Mouse (Mus musculus) MEL (cell line): ENCODE measurements at regions not wholly inside any gene's neighbourhood (a gene's known extent, or its start where the extent isn't known, plus 50 kb on each side); places are given as distances from the start of the nearest gene placed in this dataset.

Experiments used
- DNase-seq: peaks from one replicate; pipeline ENCODE4 v3.0.0; 2011; ENCODE audit warnings: low read depth, low spot score
- H3K27ac ChIP-seq: 2 replicates; pipeline ENCODE4 v1.5.1; 2012; ENCODE audit warnings: low read depth, mild to moderate bottlenecking, control low read depth, low read length, moderate library complexity; ENCODE audit not compliant: control insufficient read depth
- H3K27me3 ChIP-seq, 2 experiments: fragments of 150-350 bp in 1 of 2; sonication (generic) in 1 of 2; 2 replicates each; pipeline ENCODE4 v1.6.1; 2012; ENCODE audit warnings: low read length in 2 of 2, mild to moderate bottlenecking in 2 of 2, improper control_type of control experiment in 1 of 2, moderate library complexity in 1 of 2; ENCODE audit not compliant: insufficient read depth in 2 of 2, control insufficient read depth in 1 of 2
- H3K36me3 ChIP-seq, 2 experiments: 2 replicates each; pipeline ENCODE4 v1.6.1; 2012 to 2014; ENCODE audit warnings: low read length in 2 of 2, improper control_type of control experiment in 1 of 2, inconsistent platforms in 1 of 2, mild to moderate bottlenecking in 1 of 2; ENCODE audit not compliant: insufficient read depth in 2 of 2, control insufficient read depth in 1 of 2
- H3K4me1 ChIP-seq, 2 experiments: fragments of 150-350 bp in 1 of 2; sonication (generic) in 1 of 2; 2 replicates each; pipeline ENCODE4 v1.6.1; 2012; ENCODE audit warnings: low read length in 2 of 2, improper control_type of control experiment in 1 of 2, mild to moderate bottlenecking in 1 of 2; ENCODE audit not compliant: insufficient read depth in 2 of 2, control insufficient read depth in 1 of 2
- H3K4me3 ChIP-seq, 2 experiments: fragments of 150-350 bp in 1 of 2; sonication (generic) in 1 of 2; 2 replicates each; pipeline ENCODE4 v1.5.1; 2012; ENCODE audit warnings: low read depth in 2 of 2, low read length in 2 of 2, mild to moderate bottlenecking in 2 of 2, moderate library complexity in 2 of 2, control low read depth in 1 of 2, improper control_type of control experiment in 1 of 2; ENCODE audit not compliant: control insufficient read depth in 1 of 2, insufficient read depth in 1 of 2
- H3K79me2 ChIP-seq: 2 replicates; pipeline ENCODE4 v1.6.1; 2012; ENCODE audit warnings: mild to moderate bottlenecking, low read length, moderate library complexity; ENCODE audit not compliant: control insufficient read depth, poor library complexity, insufficient read depth
- H3K9ac ChIP-seq: 2 replicates; pipeline ENCODE4 v1.6.1; 2012; ENCODE audit warnings: low read depth, mild to moderate bottlenecking, control low read depth, low read length, moderate library complexity; ENCODE audit not compliant: control insufficient read depth, poor library complexity, severe bottlenecking
- H3K9me3 ChIP-seq: fragments of 150-350 bp; sonication (generic); replicated peaks from 2 replicates; pipeline ENCODE4 v1.6.1; 2012; ENCODE audit warnings: mild to moderate bottlenecking, low read length, improper control_type of control experiment, moderate library complexity; ENCODE audit not compliant: insufficient read depth
- CHD2 ChIP-seq: IDR thresholded peaks from 2 replicates; pipeline ENCODE4 v1.6.1; 2011; ENCODE audit warnings: low read length, improper control_type of control experiment
- ELF1 ChIP-seq: IDR thresholded peaks from 2 replicates; pipeline ENCODE4 v1.6.1; 2014; ENCODE audit warnings: low read depth, mild to moderate bottlenecking, inconsistent platforms, low read length, improper control_type of control experiment, moderate library complexity
- GABPA ChIP-seq: IDR thresholded peaks from 2 replicates; pipeline ENCODE4 v1.6.1; 2012; ENCODE audit warnings: low read depth, mild to moderate bottlenecking, inconsistent platforms, low read length, improper control_type of control experiment, moderate library complexity
- HCFC1 ChIP-seq: IDR thresholded peaks from 2 replicates; pipeline ENCODE4 v1.6.1; 2012; ENCODE audit warnings: low read depth, mild to moderate bottlenecking, inconsistent platforms, low read length, improper control_type of control experiment, moderate library complexity
- MXI1 ChIP-seq: IDR thresholded peaks from 2 replicates; pipeline ENCODE4 v1.6.1; 2011; ENCODE audit warnings: mild to moderate bottlenecking, low read depth, low read length, improper control_type of control experiment
- MYB ChIP-seq: IDR thresholded peaks from 2 replicates; pipeline ENCODE4 v1.6.1; 2011; ENCODE audit warnings: mild to moderate bottlenecking, low read depth, low read length, improper control_type of control experiment
- NELFE ChIP-seq: IDR thresholded peaks from 2 replicates; pipeline ENCODE4 v1.6.1; 2011; ENCODE audit warnings: low read depth, low read length, improper control_type of control experiment
- NRF1 ChIP-seq: IDR thresholded peaks from 2 replicates; pipeline ENCODE4 v1.6.1; 2014; ENCODE audit warnings: low read depth, mild to moderate bottlenecking, inconsistent platforms, low read length, improper control_type of control experiment, moderate library complexity; ENCODE audit not compliant: poor library complexity, insufficient read depth, severe bottlenecking
- POLR2A ChIP-seq, 2 experiments: IDR thresholded peaks; 2 replicates each; pipeline ENCODE4 v1.6.1; 2011 to 2012; ENCODE audit warnings: low read length in 2 of 2, mild to moderate bottlenecking in 2 of 2, control low read depth in 1 of 2, improper control_type of control experiment in 1 of 2, low read depth in 1 of 2, moderate library complexity in 1 of 2; ENCODE audit not compliant: control insufficient read depth in 1 of 2, insufficient read depth in 1 of 2, poor library complexity in 1 of 2
- POLR2AphosphoS5 ChIP-seq: IDR thresholded peaks from 2 replicates; pipeline ENCODE4 v1.6.1; 2012; ENCODE audit warnings: low read depth, borderline replicate concordance, mild to moderate bottlenecking, inconsistent platforms, low read length, moderate library complexity, mixed read lengths
- RCOR1 ChIP-seq: IDR thresholded peaks from 2 replicates; pipeline ENCODE4 v1.6.1; 2012; ENCODE audit warnings: low read depth, mild to moderate bottlenecking, inconsistent platforms, low read length, improper control_type of control experiment
- SMC3 ChIP-seq: IDR thresholded peaks from 2 replicates; pipeline ENCODE4 v1.6.1; 2011; ENCODE audit warnings: low read depth, low read length, improper control_type of control experiment
- TBP ChIP-seq: IDR thresholded peaks from 2 replicates; pipeline ENCODE4 v1.8.0; 2011; ENCODE audit warnings: low read depth, low read length, improper control_type of control experiment
- UBTF ChIP-seq: IDR thresholded peaks from 2 replicates; pipeline ENCODE4 v1.6.1; 2012; ENCODE audit warnings: low read depth, mild to moderate bottlenecking, inconsistent platforms, low read length, improper control_type of control experiment, moderate library complexity, borderline replicate concordance; ENCODE audit not compliant: insufficient read depth
- ZC3H11A ChIP-seq: IDR thresholded peaks from 2 replicates; pipeline ENCODE4 v1.6.1; 2012; ENCODE audit warnings: low read depth, mild to moderate bottlenecking, inconsistent platforms, low read length, improper control_type of control experiment
- ZMIZ1 ChIP-seq: IDR thresholded peaks from 2 replicates; pipeline ENCODE4 v1.6.1; 2012; ENCODE audit warnings: low read depth, mild to moderate bottlenecking, inconsistent platforms, low read length, improper control_type of control experiment, moderate library complexity

DNA sequence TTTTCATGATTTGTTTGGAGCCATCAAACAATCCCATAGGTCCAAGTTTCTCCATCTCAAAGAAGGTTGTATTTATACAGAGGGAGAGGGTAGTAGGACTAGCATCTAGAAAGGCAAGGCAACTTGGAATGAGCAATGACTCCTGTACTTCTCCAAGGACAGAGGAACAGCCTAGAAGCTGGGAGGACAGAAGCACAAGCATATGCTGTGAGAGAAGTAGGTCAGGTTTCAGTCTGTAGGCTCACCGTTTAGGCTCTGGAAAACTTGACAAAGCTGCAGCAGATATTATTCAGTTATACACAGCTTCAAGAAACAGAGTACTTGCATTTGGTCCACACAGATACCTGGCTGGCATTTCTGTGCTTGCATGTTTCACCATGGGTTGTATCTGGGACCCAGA, 131.5 kb upstream of the B3gat1 start:
- H3K27ac ChIP-seq: no peak overlapping the region
- TF ChIP-seq SMC3: no peak
- no peak for TF ChIP-seq RCOR1
- TF ChIP-seq ZMIZ1: no peak
- no peaks in the 10 kb centered on the region for H3K27me3 ChIP-seq
- no peaks in the 10 kb centered on the region for H3K79me2 ChIP-seq
- H3K4me1 ChIP-seq: no peaks in the 10 kb centered on the region
- no peak overlapping the region for H3K9ac ChIP-seq
- no peaks in the 10 kb centered on the region for H3K9me3 ChIP-seq
- H3K4me3 ChIP-seq: no peak overlapping the region
- H3K36me3 ChIP-seq: no peaks in the 10 kb centered on the region
- no peak for DNase-seq

DNA sequence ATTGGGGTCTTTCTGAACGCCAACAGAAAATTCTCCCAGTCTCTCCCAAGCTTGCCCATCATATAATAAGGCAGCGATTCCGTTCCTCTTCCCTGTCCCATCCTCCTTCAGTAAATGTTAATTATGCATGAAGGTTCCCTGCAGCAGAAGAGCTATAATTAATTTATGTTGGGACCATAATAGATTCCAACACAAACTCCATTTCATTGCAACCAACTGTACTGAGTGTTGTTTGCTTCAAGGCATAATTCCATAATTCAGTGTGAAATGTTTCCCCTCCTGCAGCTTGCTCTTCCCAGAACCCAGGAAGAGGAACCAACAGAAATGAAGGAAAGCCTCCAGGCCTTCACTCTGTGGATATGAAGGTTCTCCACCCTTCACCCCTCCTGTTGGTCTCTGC, 129.0 kb upstream of the B3gat1 start:
- no peaks in the 10 kb centered on the region for H3K9me3 ChIP-seq
- no peaks in the 10 kb centered on the region for H3K36me3 ChIP-seq
- DNase-seq: no peak
- H3K9ac ChIP-seq: no peak overlapping the region
- TF ChIP-seq ELF1 (no peak), UBTF (no peak), MXI1 (no peak), ZC3H11A (no peak), POLR2AphosphoS5 (no peak), MYB (no peak), TBP (no peak), HCFC1 (no peak), NELFE (no peak), POLR2A (IDR thresholded peaks at IDR 0.05; ENCODE audit: control insufficient read depth in 1 of 2, insufficient read depth in 1 of 2, low read depth in 1 of 2, low read length in 2 of 2, poor library complexity in 1 of 2) (no peak), CHD2 (no peak), NRF1 (no peak), GABPA (no peak)
- H3K4me3 ChIP-seq: no peak overlapping the region
- no peaks in the 10 kb centered on the region for H3K4me1 ChIP-seq
- H3K79me2 ChIP-seq: no peaks in the 10 kb centered on the region
- no peak overlapping the region for H3K27ac ChIP-seq
- no peaks in the 10 kb centered on the region for H3K27me3 ChIP-seq
